Mouse (Mus musculus) yolk sac, embryonic 10.5 days (tissue): ENCODE measurements at regions not wholly inside any gene's neighbourhood (a gene's known extent, or its start where the extent isn't known, plus 50 kb on each side); places are given as distances from the start of the nearest gene placed in this dataset.
"Not testable (repeated sequence)": the region's sequence is repeated elsewhere in the genome, so short reads cannot be mapped to it uniquely, and the experiment has no call there.

ENCODE experiments used
- DNase-seq: peaks from one replicate; pipeline ENCODE4 v3.0.0-alpha.2; 2017; ENCODE audit warnings: low spot score

GRCm38 (mm10) chr10:119099092-119099792, 140.6 kb downstream of the Cand1 start:
- no peak for DNase-seq

DNA sequence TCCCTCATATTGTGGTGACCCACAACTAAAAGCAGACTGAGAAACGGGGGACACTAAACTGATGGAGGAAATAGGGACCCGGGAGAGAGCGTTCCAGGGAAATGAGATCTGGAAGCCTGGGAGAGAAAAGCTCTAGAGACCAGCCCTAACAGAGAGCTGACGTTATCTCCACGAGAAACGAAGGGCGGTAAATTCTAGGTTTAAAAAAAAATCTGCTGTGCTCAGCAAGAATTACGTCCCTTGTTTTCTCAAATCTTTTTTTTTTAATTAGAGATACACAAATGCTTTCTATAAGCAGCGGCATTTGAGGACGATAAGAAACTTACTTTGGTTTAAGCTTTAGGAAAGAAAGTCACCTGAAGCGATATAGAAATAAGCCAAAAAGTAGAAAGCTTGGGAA, 145.7 kb downstream of the Cand1 start:
- DNase-seq: no peak

- no peak for DNase-seq
Observed at GRCm38 (mm10) chr10:119087886-119088285, 152.0 kb downstream of the Cand1 start.

DNA sequence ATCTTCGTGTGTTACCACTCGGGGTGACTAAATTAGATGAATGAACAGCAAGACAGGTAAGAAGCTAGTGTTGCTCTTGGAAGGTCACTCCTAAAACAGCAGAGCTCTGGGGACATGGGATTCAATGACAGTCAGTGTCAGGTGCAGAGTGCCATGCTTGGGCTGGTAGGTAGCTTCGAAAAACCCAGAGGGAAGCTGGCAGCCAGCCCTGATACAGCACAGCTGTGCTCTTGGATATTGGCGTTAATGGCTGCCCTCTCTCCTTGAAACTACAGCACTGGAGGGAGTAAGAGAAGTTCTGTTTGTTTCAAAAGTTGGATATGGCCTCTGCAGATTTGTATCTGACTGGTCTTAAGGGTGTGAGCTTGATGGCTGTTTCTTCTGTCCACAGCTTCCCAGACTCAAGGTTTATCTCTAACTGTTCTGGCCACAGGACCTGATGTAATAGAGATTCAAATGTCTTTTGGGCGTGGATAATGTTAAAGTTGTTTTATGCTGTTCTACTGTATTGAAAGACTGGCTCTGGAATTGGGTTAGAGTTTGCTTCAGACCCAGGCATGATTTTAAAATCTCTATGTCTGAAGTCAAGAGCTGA, 152.7 kb downstream of the Cand1 start:
- no peak for DNase-seq

DNA sequence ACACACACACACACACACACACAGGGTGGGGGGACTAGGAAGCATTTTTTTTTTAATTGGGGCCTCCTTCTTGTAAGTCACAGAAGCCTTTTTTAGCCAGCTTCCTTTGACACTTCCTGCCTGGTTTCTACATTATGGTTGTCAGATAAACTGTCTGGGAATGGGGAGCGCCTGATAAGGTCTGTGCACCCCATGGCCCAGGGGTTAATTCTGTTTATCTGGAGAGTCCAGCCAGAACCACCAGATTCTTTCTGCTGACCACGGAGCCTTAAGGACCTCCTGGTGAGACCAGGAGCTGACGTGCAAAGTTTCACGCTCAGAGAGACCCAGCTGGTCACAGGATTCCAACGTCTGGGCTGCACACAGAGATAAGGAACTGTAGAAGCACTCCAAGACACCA, 153.4 kb downstream of the Cand1 start:
- DNase-seq: peak; percentile 71

GRCm38 (mm10) chr10:119083431-119083830, 156.4 kb downstream of the Cand1 start:
- no peak for DNase-seq

DNA sequence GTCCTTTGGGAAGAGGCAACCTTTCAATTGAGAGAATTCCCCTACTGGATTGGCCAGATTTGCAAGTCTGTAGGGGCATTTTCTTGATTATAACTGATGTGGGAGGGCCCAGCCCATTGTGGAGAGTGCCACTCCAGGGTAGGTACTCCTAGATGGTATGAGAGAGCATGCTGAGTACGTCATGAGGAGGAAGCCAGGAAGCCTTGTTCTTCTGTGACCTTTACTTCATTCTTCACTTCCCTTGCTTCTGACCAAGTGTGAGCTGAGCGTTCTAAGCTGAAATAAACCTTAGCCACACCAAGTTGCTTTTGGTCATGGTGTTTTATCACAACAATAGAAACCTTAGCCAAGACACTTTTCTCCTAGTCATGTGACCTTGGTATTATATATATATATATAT, 157.0 kb downstream of the Cand1 start:
- DNase-seq: no peak

DNA sequence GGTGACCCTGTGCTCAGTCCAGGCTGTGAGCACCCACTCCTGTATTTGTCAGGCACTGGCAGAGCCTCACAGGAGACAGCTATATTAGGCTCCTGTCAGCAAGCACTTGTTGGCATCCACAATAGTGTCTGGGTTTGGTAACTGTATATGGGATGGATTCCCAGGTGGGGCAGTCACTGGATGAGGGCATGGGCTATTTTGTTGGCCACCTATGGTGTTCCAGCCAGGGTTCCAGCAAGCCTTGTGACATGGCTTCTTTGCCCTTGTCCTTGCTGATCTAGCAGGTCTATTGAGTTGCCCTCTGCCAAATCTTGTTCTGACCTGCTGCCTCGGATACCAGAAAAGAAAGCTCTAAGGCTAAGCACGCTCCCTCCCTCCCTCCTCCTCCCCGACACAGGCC, 158.1 kb downstream of the Cand1 start:
- not testable (repeated sequence) for DNase-seq

GRCm38 (mm10) chr10:119076100-119076566, 163.7 kb downstream of the Cand1 start:
- DNase-seq: peak; percentile 81

DNA sequence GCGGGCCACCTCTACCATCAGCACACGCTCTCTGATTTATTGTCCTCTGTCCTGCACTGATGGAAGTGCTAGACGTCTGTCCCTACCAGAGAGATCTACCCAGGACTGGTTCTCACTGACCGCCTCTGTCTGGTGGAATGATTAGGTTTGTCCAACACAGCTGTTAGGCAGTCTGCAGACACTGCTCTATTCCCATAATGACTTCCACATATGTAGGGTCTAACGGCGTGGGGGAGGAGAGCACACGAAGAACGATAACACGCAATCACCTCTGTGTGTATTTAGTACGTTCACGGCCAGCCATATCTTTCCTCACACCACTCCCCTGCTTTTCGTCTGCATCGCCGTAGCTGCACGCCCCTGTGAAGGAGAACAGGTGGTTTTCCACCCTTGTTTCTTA, 165.0 kb downstream of the Cand1 start:
- DNase-seq: no peak

DNA sequence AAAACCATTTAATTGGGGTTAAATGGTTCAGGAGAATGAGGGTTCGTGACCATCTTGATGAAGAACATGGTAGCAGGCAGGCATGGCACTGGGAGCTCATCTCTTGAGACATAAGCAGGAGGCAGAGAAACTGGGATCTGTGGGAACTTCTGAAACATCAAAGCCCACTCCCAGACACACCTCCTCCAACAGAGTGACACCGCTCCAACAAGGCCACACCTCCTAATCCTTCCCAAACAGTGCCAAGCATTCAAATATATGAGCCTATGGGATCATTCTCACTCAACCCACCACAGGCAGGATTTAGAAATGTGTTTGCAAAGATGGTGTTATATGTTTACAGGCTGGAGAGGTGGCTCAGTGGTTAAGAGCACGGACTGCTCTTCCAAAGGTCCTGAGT, 165.9 kb downstream of the Cand1 start:
- DNase-seq: no peak

DNA sequence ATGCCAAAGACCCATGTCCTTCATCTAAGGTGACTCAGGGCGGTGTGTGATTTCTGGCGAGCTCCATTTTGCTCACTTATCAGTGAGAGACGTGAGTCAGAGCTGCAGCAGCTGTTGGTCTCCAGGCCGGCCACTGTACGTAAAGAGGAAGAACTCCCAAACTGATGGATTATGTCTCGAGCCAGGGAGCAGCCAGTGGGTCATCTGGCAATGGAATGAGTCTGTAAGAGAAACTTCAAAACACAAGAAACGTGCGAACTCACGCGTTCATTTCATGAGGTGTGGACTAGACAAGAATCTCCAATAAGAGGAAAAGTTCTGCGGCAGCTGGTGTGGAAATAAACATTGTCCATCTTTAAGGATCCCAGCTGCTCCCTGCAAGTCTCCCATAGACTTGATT, 170.4 kb downstream of the Cand1 start:
- no peak for DNase-seq

DNA sequence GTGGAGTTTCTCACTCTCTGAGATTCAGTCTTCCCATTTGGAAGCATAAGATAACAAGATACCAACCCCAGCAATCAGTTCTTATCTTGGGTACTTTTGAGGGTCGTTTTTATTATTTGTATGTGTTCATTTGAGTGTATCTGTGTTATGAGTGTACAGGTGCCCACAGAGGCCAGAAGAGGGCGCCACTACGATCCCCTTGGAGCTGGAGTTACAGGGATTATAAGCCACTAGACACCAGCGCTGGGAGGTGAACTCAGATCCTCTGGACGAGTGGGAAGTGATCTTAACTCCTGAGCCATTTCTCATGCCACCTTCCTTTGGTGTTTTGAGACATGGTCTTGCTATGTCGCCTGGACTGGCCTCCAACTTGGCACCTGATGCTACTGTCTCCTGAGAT, 172.0 kb downstream of the Cand1 start:
- DNase-seq: no peak

- DNase-seq: no peak
Observed at GRCm38 (mm10) chr10:119067366-119067765, 172.5 kb downstream of the Cand1 start.

GRCm38 (mm10) chr10:119065974-119066373, 173.9 kb downstream of the Cand1 start:
- DNase-seq: no peak

DNA sequence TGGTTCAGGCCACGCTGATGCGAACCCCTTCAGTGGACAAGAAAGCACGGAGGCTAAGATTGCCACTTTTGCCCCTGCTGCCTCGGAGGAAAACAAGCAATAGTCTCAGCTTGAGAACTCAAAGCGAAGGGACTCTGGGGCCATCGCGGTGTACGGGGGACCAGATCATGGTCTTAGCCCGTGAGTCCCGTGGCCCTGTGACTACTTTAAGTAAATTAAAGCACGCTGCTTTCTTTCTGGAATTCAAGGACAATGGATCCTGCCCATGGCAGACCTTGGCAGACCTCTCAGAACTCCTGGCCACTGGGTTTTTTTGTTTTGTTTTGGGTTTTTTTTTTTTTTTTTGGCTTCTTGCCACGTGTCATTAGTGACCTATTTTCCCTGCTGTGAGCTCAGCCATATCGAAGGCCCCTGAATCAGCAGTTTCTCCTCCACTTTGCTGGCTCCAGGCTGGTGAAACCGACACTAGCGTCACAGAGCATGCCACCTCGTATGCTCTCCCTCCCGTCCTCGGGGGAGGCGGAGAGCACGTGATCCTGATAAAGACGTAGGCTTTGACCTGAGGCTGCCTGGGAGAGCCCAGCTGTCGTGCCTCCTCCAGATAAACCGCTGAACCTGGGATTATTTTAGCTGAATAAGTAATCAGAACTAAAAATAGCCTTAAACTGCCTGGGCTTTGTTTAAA, 174.6 kb downstream of the Cand1 start:
- peak; percentile 74 for DNase-seq

GRCm38 (mm10) chr10:119064218-119064617, 175.6 kb downstream of the Cand1 start:
- no peak for DNase-seq

GRCm38 (mm10) chr10:119063209-119063699, 176.6 kb downstream of the Cand1 start:
- no peak for DNase-seq

DNA sequence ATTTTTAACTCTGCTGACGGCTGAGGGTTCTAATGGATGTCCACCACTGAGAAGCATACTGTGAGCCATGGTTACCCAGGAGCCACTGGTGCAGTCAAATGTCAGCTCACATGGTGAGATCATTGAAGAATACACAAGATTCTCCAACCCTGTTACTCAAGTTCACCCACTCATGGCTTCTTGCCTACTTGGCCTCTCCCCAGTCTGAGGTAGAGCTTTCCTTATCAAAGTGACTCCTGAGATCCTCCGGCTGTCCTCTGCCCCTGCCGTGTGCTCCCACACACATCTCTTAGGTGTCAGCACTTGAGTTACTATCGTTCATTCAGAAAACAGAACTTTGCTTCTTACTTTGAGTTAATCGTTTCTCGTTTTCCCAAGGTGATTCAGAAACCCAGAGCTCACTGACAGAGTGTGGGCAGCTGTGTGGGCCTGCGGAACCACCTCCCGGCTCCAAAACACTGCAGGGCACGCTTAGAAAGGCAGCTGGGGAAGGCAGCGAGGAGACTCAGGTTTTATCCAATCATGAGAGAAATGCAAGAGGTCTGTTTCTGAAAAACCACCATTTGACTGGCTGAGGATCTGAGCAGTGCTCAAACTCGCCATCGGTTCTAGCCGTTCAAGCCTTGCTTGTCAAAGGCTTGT, 177.8 kb downstream of the Cand1 start:
- no peak for DNase-seq

DNA sequence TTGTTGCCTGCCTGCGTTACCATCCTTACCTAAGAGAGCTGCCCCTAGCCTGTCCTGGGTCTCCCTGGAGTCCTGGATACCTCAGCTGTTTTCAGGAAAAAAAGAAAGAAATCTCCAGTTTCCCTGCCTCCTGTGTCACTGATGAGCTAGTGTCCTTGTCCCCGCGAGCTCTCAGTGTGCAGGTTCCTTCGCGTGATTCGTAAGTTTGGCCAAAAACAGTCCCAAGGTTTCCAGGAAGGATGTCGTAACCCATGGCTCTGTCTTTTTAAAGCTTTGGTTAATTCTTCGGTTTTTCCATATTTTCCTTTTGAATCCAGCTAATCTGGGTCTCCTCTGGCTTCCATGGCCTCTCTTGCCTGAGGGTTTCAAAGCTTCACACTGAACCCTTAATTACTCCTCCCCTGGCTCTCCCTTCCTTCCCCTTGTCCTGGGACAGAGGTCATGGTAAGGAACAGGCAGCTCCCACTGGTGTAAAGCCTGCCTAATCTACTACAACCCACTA, 178.5 kb downstream of the Cand1 start:
- no peak for DNase-seq

- no peak for DNase-seq
Observed at GRCm38 (mm10) chr10:119058493-119059020, 181.3 kb downstream of the Cand1 start.

- no peak for DNase-seq
Observed at GRCm38 (mm10) chr10:119055199-119055785, 184.6 kb downstream of the Cand1 start.
